Mouse (Mus musculus): Measurements from ENCODE around the gene Npcd.
A peak's percentile ranks its signal among the peaks of the same experiment; 100 is the strongest.

Npcd gene

GRCm38 (mm10) chr15:79834130-79834880 is at the start of gene Npcd, which contains the start of gene Cbx6:
Npcd (minus strand) TSS chr15:79834237.
Cbx6 (minus strand) TSS chr15:79834688.
- peak; percentile 92 to 95 for DNase-seq

GRCm38 (mm10) chr15:79883352-79883822 is 49.4 kb upstream of the Npcd start:
- peak; percentile 92 to 94 for DNase-seq

GRCm38 (mm10) chr15:79882623-79883267 is 48.7 kb upstream of the Npcd start:
- DNase-seq = peak; percentile 20 to 35

GRCm38 (mm10) chr15:79880477-79880876 is 46.4 kb upstream of the Npcd start:
- DNase-seq = no peak

- DNase-seq = peak; percentile 95 to 97
Measured at GRCm38 (mm10) chr15:79879319-79879718, 45.3 kb upstream of the Npcd start.

- DNase-seq = peak; percentile 72
Measured at GRCm38 (mm10) chr15:79878725-79879136, 44.7 kb upstream of the Npcd start.

- no peak for DNase-seq
Measured at GRCm38 (mm10) chr15:79875261-79875995, 41.4 kb upstream of the Npcd start.

GRCm38 (mm10) chr15:79873995-79874394 is 40.0 kb upstream of the Npcd start:
- DNase-seq = no peak

- no peak for DNase-seq
Measured at GRCm38 (mm10) chr15:79873545-79873944, 39.5 kb upstream of the Npcd start.

GRCm38 (mm10) chr15:79867260-79868002 is 33.4 kb upstream of the Npcd start:
- DNase-seq = no peak

- no peak for DNase-seq
Measured at GRCm38 (mm10) chr15:79859821-79860220, 25.8 kb upstream of the Npcd start.

GRCm38 (mm10) chr15:79858979-79859378 is 24.9 kb upstream of the Npcd start:
- no peak for DNase-seq

- no peak for DNase-seq
Measured at GRCm38 (mm10) chr15:79850143-79850542, 16.1 kb upstream of the Npcd start.

- no peak for DNase-seq
Measured at GRCm38 (mm10) chr15:79847100-79847499, 13.1 kb upstream of the Npcd start.

- DNase-seq = no peak
Measured at GRCm38 (mm10) chr15:79845986-79846385, 11.9 kb upstream of the Npcd start.

- DNase-seq = no peak
Measured at GRCm38 (mm10) chr15:79842985-79843384, 8.9 kb upstream of the Npcd start.

GRCm38 (mm10) chr15:79840281-79840680 is 6.2 kb upstream of the Npcd start:
- no peak for DNase-seq

- no peak for DNase-seq
Measured at GRCm38 (mm10) chr15:79834881-79835260, 834 bp upstream of the Npcd start.

- DNase-seq = peak in 1 of 2 experiments; percentile 39
Measured at GRCm38 (mm10) chr15:79833251-79834050, 586 bp downstream of the Npcd start.

- DNase-seq = peak; percentile 61 to 78
Measured at GRCm38 (mm10) chr15:79832064-79832900, 1.8 kb downstream of the Npcd start.

GRCm38 (mm10) chr15:79830388-79830787 is 3.6 kb downstream of the Npcd start:
- peak; percentile 62 to 76 for DNase-seq
